Mouse (Mus musculus) granulocyte monocyte progenitor cell, adult 5-6 weeks (primary cell): Measurements from ENCODE around the gene Lypd1. TPM values are rescaled to one million over a fixed set of nuclear protein-coding genes. Genes with fewer than 3 reads are reported as not detected.

Source experiments
- total RNA-seq, 2 experiments: library from RNA; stranded (forward) in 1 of 2; stranded (reverse) in 1 of 2; fragments of 200-712, 200-1000 nt in 1 of 2; fragments of >200 nt in 1 of 2; fragmentation: Nextera tagmentation in 1 of 2; gene quantifications; 2 replicates each; pipeline ENCODE4 v1.2.3; 2014 to 2017

Lypd1 gene
- total RNA-seq, 2 experiments from 2014 or later, result 0.15 TPM; not detected in 1

Other genes starting within 250 kb of the Lypd1 start
- gene Gpr39, start 236.1 kb downstream of the Lypd1 start, total RNA-seq (2014; fragmentation: Nextera tagmentation), result not detected in 2 replicates
- gene Gpr39, start 236.1 kb downstream of the Lypd1 start, total RNA-seq (2017), result 0.04 TPM in 1 of 2 replicates, not detected in the other